Mouse (Mus musculus) heart, postnatal 0 days (tissue): ENCODE results near the gene Tmem97. TPM values are rescaled to one million over a fixed set of nuclear protein-coding genes. Genes with fewer than 3 reads are reported as not detected.
A peak's percentile ranks its signal among the peaks of the same experiment; 100 is the strongest.
"Not testable (repeated sequence)": the region's sequence is repeated elsewhere in the genome, so short reads cannot be mapped to it uniquely, and the experiment has no call there.

Source experiments
- ATAC-seq: fragments of 200-750 bp; cut with Nextera tagmentation; 2 replicates; pipeline ENCODE4 v1.8.0; 2017; ENCODE audit warnings: low read depth, moderate number of reproducible peaks, moderate library complexity; ENCODE audit not compliant: insufficient read depth
- DNase-seq: peaks from one replicate; pipeline ENCODE4 v3.0.0-alpha.2; 2016; ENCODE audit warnings: low spot score
- H3K27ac ChIP-seq: fragments of 300-500 bp; sonication (generic); 2 replicates; pipeline ENCODE4 v1.5.1; 2014; ENCODE audit warnings: low read depth, mild to moderate bottlenecking
- H3K27me3 ChIP-seq: fragments of 300-500 bp; sonication (generic); 2 replicates; pipeline ENCODE4 v1.6.1; 2014; ENCODE audit warnings: low read length, mixed read lengths; ENCODE audit not compliant: control insufficient read depth, insufficient read depth
- H3K36me3 ChIP-seq: fragments of 300-500 bp; sonication (generic); replicated peaks from 2 replicates; pipeline ENCODE4 v1.6.1; 2014; ENCODE audit warnings: low read length, mixed read lengths; ENCODE audit not compliant: control insufficient read depth, insufficient read depth
- H3K4me1 ChIP-seq: fragments of 300-500 bp; sonication (generic); 2 replicates; pipeline ENCODE4 v1.6.1; 2014; ENCODE audit warnings: antibody characterized with exemption; ENCODE audit not compliant: control insufficient read depth, insufficient read depth
- H3K4me2 ChIP-seq: fragments of 300-500 bp; sonication (generic); 2 replicates; pipeline ENCODE4 v1.6.1; 2014; ENCODE audit warnings: low read depth, mild to moderate bottlenecking, low read length, moderate library complexity
- H3K4me3 ChIP-seq: fragments of 300-500 bp; sonication (generic); 2 replicates; pipeline ENCODE4 v1.5.1; 2014; ENCODE audit warnings: low read depth, low read length
- H3K9ac ChIP-seq: fragments of 300-500 bp; sonication (generic); replicated peaks from 2 replicates; pipeline ENCODE4 v1.6.1; 2014; ENCODE audit warnings: low read depth, low read length, mixed read lengths
- H3K9me3 ChIP-seq: fragments of 300-500 bp; sonication (generic); replicated peaks from 2 replicates; pipeline ENCODE4 v1.6.1; 2016; ENCODE audit warnings: low read length; ENCODE audit not compliant: control insufficient read depth
- CTCF ChIP-seq: IDR thresholded peaks from 2 replicates; pipeline ENCODE4 v1.5.1; 2016; ENCODE audit warnings: antibody characterized with exemption, control low read depth, low read depth
- EP300 ChIP-seq: IDR thresholded peaks from 2 replicates; pipeline ENCODE4 v1.6.1; 2016; ENCODE audit warnings: antibody characterized with exemption, low read depth
- WGBS: fragments of 180-500 bp; shearing (Covaris S2); extraction: QIAGEN DNeasy Blood & Tissue Kit; methylation state at CpG from one replicate; pipeline ENCODE4 v1.1.7; 2014; 5-methylcytosine and 5-hydroxymethylcytosine counted together
- polyA plus RNA-seq: library from polyadenylated mRNA; unstranded; fragments of >200 nt; fragmentation: Nextera tagmentation; extraction: Ambion mirVana; gene quantifications from 2 replicates; pipeline ENCODE4 v1.2.1, GENCODE M21; 2015
- total RNA-seq: library from RNA; depleted of rRNA; stranded (reverse); fragments of >200 nt; gene quantifications from 2 replicates; pipeline ENCODE4 v1.2.3, GENCODE M21; 2014; ENCODE audit warnings: low replicate concordance

The Tmem97 gene
- total and polyA plus RNA-seq, 2 experiments from 2014 or later, result 39.4 to 41.5 TPM

DNA sequence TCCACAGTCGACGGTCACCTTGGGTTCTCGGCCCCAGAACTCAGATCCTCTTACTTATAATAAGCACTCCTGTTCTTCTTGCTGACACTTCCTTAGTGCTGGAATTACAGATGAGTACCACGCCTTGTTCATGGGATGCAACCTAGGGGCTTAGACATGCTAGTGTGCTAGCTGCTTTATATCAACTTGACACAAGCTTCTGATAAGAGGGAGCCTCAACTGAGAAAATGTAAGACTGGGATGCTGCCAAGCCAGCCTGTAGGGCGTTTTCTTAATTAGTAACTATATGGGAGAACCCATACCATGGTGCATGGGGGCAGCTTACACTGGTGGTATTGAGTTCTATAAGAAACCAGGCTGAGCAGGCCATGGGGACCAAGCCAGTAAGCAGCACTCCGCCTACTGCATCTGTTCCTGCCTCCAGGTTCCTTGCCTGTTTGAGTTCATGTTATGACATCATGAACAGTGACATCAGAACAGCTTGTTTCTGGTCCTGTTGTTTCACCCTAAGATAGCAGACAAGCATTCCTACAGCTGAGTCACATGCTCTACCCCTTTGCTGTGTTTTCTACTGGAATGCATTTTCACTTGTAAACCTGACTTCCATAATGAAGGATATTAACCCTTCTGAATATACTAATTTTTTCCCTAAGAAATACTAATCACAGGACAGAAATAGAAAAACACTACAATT is 43.8 kb upstream of the Tmem97 start:
- Histone ChIP-seq H3K4me3 (no peak overlapping the region), H3K4me2 (no peak overlapping the region), H3K9me3 (no peaks in the 10 kb centered on the region), H3K9ac (no peak overlapping the region), H3K4me1 (no peaks in the 10 kb centered on the region), H3K27ac (no peak overlapping the region), H3K36me3 (peaks cover 8% of the 10 kb centered on the region; the same call in 1 of the 2 replicates), H3K27me3 (no peaks in the 10 kb centered on the region)
- peak; percentile 20; the same call in 1 of the 2 replicates for ATAC-seq
- no peak for DNase-seq
- 38% methylated on average over 6 of the region's 6 CpGs for WGBS
- no peak for TF ChIP-seq CTCF

DNA sequence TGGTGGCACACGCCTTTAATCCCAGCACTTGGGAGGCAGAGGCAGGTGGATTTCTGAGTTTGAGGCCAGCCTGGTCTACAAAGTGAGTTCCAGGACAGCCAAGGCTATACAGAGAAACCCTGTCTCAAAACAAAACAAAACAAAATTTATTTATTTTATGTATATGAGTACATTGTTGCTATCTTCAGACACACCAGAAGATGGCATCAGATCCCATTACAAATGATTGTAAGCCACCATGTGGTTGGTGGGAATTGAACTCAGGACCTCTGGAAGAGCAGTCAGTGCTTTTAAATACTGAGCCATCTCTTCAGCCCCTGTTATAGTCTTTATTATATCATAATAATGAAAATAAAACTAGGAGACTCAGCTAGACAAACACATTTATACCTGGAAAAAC is 37.1 kb upstream of the Tmem97 start:
- H3K9me3 ChIP-seq, H3K4me1 ChIP-seq, H3K9ac ChIP-seq, H3K4me2 ChIP-seq, H3K27me3 ChIP-seq, DNase-seq, ATAC-seq, H3K27ac ChIP-seq, H3K4me3 ChIP-seq: not testable (repeated sequence)
- WGBS, result 92% methylated on average over 1 of the region's 1 CpGs
- H3K36me3 ChIP-seq, result peaks cover 27% of the 10 kb centered on the region

DNA sequence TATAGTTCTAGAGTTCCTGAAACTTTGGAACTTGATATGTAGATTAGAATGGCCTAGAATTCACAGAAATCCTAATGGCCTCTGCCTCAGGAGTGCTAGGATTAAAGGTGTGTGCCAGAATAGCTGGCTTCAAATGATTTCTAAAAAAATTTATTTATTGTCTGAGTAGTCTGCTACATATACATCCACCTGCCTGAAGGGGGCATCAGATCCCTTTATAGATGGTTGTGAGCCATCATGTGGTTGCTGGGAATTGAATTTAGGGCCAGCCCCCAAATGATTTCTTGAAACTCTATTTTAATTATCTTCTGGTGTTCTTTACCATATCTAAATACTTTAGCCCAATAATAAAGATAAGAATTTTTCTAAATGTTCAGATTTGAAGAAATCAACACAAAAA is 35.5 kb upstream of the Tmem97 start:
- DNase-seq (no peak), ATAC-seq (no peak)
- no peak overlapping the region for H3K9ac ChIP-seq
- no peaks in the 10 kb centered on the region for H3K27me3 ChIP-seq
- H3K36me3 ChIP-seq, result peaks cover 36% of the 10 kb centered on the region
- no peak for TF ChIP-seq EP300
- no peak overlapping the region for H3K27ac ChIP-seq
- H3K4me2 ChIP-seq, result no peak overlapping the region
- no peaks in the 10 kb centered on the region for H3K4me1 ChIP-seq
- H3K9me3 ChIP-seq, result no peaks in the 10 kb centered on the region
- no peak overlapping the region for H3K4me3 ChIP-seq

DNA sequence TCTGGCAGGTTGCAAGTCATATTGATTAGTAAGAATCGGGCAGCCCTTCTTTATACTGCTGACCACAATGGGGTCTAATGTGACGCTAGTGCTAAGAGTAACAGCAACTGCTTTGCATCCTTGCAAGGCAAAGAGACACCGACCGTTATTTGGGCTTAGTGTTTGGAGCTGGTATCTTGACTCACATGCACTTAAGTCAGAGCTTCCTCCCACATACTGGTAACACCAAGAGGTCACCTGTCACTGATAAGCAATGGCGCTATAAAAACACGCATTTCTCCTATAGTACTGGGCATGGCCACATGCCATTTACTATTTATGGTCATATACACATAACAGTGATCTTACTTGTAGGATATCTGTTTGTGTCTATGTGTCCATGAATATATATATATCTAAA is 32.3 kb upstream of the Tmem97 start:
- 62% methylated on average over 6 of the region's 6 CpGs for WGBS
- Histone ChIP-seq H3K4me1 (no peaks in the 10 kb centered on the region), H3K36me3 (peaks cover 60% of the 10 kb centered on the region), H3K4me3 (no peak overlapping the region), H3K4me2 (no peak overlapping the region), H3K9me3 (no peaks in the 10 kb centered on the region), H3K27me3 (no peaks in the 10 kb centered on the region), H3K9ac (no peak overlapping the region), H3K27ac (no peak overlapping the region)
- DNase-seq (no peak), ATAC-seq (no peak)
- TF ChIP-seq EP300 (no peak), CTCF (no peak)

DNA sequence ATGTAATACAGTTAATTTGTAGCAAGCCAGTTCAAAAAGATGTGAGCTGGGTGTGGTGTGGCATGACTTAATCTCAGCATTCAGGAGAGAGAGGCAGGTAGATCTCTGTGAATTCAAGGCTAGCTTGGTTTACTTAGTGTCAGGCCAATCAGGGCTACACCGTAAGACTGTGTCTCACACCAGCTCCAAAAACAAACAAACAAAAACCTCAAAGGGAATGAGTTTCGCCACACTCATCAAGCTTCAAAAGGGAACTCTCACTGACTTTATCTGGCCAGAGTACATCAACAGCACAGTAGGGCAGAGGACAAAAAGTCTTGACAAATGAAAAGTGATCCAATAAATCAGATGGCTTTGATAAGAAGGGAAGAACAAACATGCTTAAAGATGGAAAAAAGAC is 24.4 kb upstream of the Tmem97 start:
- DNase-seq (no peak), ATAC-seq (no peak)
- Histone ChIP-seq H3K27ac (no peak overlapping the region), H3K27me3 (no peaks in the 10 kb centered on the region), H3K9ac (no peak overlapping the region), H3K9me3 (no peaks in the 10 kb centered on the region), H3K36me3 (peaks cover 70% of the 10 kb centered on the region), H3K4me3 (no peak overlapping the region), H3K4me2 (no peak overlapping the region), H3K4me1 (no peaks in the 10 kb centered on the region)
- no peak for TF ChIP-seq CTCF
- TF ChIP-seq EP300, result no peak
- WGBS, result 67% methylated on average over 2 of the region's 2 CpGs

DNA sequence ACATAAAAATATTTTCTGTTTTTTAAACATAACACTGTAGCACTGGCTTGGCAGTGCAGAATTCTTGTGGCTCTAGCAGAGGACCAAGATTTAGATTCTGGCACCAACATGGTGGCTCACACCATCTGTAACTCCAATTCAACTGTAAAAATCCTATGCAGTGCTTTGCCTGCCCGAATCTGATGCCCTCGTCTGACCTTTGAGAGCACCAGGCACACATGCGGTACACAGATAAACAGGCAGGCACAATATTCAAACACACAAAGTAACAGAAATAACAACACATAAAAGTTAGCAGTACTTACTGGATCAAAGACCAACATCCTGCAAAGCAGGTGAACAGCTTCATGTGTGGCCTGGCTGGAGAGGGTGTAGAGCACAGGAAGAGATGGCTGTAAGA is 24.0 kb upstream of the Tmem97 start:
- peaks cover 68% of the 10 kb centered on the region for H3K36me3 ChIP-seq
- no peak for DNase-seq
- H3K27me3 ChIP-seq, result no peaks in the 10 kb centered on the region
- no peak for ATAC-seq
- H3K27ac ChIP-seq, result no peak overlapping the region
- no peaks in the 10 kb centered on the region for H3K9me3 ChIP-seq
- WGBS, result 83% methylated on average over 3 of the region's 3 CpGs
- H3K4me3 ChIP-seq, result no peak overlapping the region
- TF ChIP-seq EP300 (no peak), CTCF (no peak)
- no peak overlapping the region for H3K9ac ChIP-seq
- H3K4me2 ChIP-seq, result no peak overlapping the region
- no peaks in the 10 kb centered on the region for H3K4me1 ChIP-seq

DNA sequence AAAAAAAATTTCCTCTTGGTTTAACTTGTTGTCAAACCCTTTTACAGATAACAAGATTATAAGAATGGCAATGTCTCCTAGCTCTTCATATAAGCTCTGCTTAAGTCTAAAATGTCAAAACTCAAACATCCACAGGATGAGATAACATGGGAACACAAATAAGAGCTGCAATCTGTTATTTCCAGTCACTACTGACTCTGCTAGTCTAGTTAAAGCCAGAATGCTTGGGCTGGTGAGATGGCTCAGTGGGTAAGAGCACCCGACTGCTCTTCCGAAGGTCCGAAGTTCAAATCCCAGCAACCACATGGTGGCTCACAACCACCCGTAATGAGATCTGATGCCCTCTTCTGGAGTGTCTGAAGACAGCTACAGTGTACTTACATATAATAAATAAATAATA is 23.5 kb upstream of the Tmem97 start:
- H3K9me3 ChIP-seq, H3K4me1 ChIP-seq, ATAC-seq, H3K27me3 ChIP-seq, H3K27ac ChIP-seq, H3K4me3 ChIP-seq, H3K4me2 ChIP-seq, DNase-seq, H3K9ac ChIP-seq: not testable (repeated sequence)
- peaks cover 67% of the 10 kb centered on the region for H3K36me3 ChIP-seq
- WGBS, result 98% methylated on average over 3 of the region's 4 CpGs
